Mouse (Mus musculus) heart, embryonic 13.5 days (tissue): ENCODE data around the gene Rasal2. TPM values are rescaled to one million over a fixed set of nuclear protein-coding genes. Genes with fewer than 3 reads are reported as not detected.
"Not testable (repeated sequence)": the region's sequence is repeated elsewhere in the genome, so short reads cannot be mapped to it uniquely, and the experiment has no call there.

ENCODE experiments used
- ATAC-seq: fragments of 200-750 bp; cut with Nextera tagmentation; 2 replicates; pipeline ENCODE4 v1.8.0; 2017; ENCODE audit warnings: moderate TSS enrichment; ENCODE audit not compliant: insufficient number of reproducible peaks, low FRiP score, low TSS enrichment; ENCODE audit errors: extremely low read depth
- H3K27ac ChIP-seq: fragments of 300-500 bp; sonication (generic); replicated peaks from 2 replicates; pipeline ENCODE4 v1.5.1; 2015; ENCODE audit warnings: moderate library complexity, mild to moderate bottlenecking, inconsistent platforms
- H3K27me3 ChIP-seq: fragments of 300-500 bp; sonication (generic); replicated peaks from 2 replicates; pipeline ENCODE4 v1.6.1; 2015; ENCODE audit warnings: mild to moderate bottlenecking, inconsistent platforms
- H3K36me3 ChIP-seq: fragments of 300-500 bp; sonication (generic); 2 replicates; pipeline ENCODE4 v1.6.1; 2015; ENCODE audit warnings: mild to moderate bottlenecking, inconsistent platforms
- H3K4me1 ChIP-seq: fragments of 300-500 bp; sonication (generic); 2 replicates; pipeline ENCODE4 v1.6.1; 2015; ENCODE audit warnings: inconsistent platforms
- H3K4me2 ChIP-seq: fragments of 300-500 bp; sonication (generic); 2 replicates; pipeline ENCODE4 v1.6.1; 2015; ENCODE audit warnings: inconsistent platforms, mild to moderate bottlenecking, moderate library complexity
- H3K4me3 ChIP-seq: fragments of 300-500 bp; sonication (generic); 2 replicates; pipeline ENCODE4 v1.5.1; 2015; ENCODE audit warnings: moderate library complexity, mild to moderate bottlenecking, inconsistent platforms
- H3K9ac ChIP-seq: fragments of 300-500 bp; sonication (generic); 2 replicates; pipeline ENCODE4 v1.6.1; 2015; ENCODE audit warnings: inconsistent platforms, mild to moderate bottlenecking, moderate library complexity
- H3K9me3 ChIP-seq: fragments of 300-500 bp; sonication (generic); 2 replicates; pipeline ENCODE4 v1.6.1; 2016; ENCODE audit warnings: inconsistent platforms
- WGBS: fragments of 180-500 bp; shearing (Covaris S2); methylation state at CpG from one replicate; pipeline ENCODE4 v1.1.7; 2015; ENCODE audit warnings: mixed read lengths; 5-methylcytosine and 5-hydroxymethylcytosine counted together
- polyA plus RNA-seq: library from polyadenylated mRNA; unstranded; fragments of >200 nt; fragmentation: Nextera tagmentation; extraction: Ambion mirVana; gene quantifications from 2 replicates; pipeline ENCODE4 v1.2.1, GENCODE M21; 2015

Gene Rasal2
- polyA plus RNA-seq, 1 experiment from 2014 or later, result 15.1 TPM

GRCm38 (mm10) chr1:157236650-157237344 is 175.6 kb downstream of the Rasal2 start:
- not testable (repeated sequence) for H3K27me3 ChIP-seq, H3K4me2 ChIP-seq, H3K9me3 ChIP-seq, ATAC-seq, H3K27ac ChIP-seq, H3K4me3 ChIP-seq, H3K36me3 ChIP-seq, H3K4me1 ChIP-seq, H3K9ac ChIP-seq
- WGBS, result 76% methylated on average over 4 of the region's 4 CpGs

GRCm38 (mm10) chr1:157233451-157233850 is 178.9 kb downstream of the Rasal2 start:
- H3K27me3 ChIP-seq, result no peaks in the 10 kb centered on the region
- no peak overlapping the region for H3K4me3 ChIP-seq
- no peak for ATAC-seq
- no peaks in the 10 kb centered on the region for H3K36me3 ChIP-seq
- peaks cover 19% of the 10 kb centered on the region for H3K4me1 ChIP-seq
- 81% methylated on average over 2 of the region's 2 CpGs for WGBS
- H3K9me3 ChIP-seq, result 0 out of 2 replicates have a peak, but pooled peaks cover 8% of the 10 kb centered on the region
- no peak overlapping the region for H3K4me2 ChIP-seq
- H3K9ac ChIP-seq, result no peak overlapping the region
- no peak overlapping the region for H3K27ac ChIP-seq

- Histone ChIP-seq H3K9me3 (0 out of 2 replicates have a peak, but pooled peaks cover 8% of the 10 kb centered on the region), H3K36me3 (no peaks in the 10 kb centered on the region), H3K4me1 (peaks cover 19% of the 10 kb centered on the region), H3K4me3 (no peak overlapping the region), H3K27ac (no peak overlapping the region), H3K9ac (no peak overlapping the region), H3K4me2 (no peak overlapping the region), H3K27me3 (no peaks in the 10 kb centered on the region)
- ATAC-seq, result no peak
- 58% methylated on average over 4 of the region's 4 CpGs for WGBS
These were observed 180.0 kb downstream of the Rasal2 start for GRCm38 (mm10) chr1:157232372-157232771.

GRCm38 (mm10) chr1:157231016-157231415 is 181.4 kb downstream of the Rasal2 start:
- Histone ChIP-seq H3K4me1 (peaks cover 19% of the 10 kb centered on the region), H3K9me3 (no peaks in the 10 kb centered on the region), H3K36me3 (no peaks in the 10 kb centered on the region), H3K4me3 (peak overlapping the region; percentile 23), H3K4me2 (peak overlapping the region; percentile 57), H3K27me3 (no peaks in the 10 kb centered on the region), H3K27ac (no peak overlapping the region), H3K9ac (peak overlapping the region; percentile 62; the same call in 1 of the 2 replicates)
- ATAC-seq, result no peak
- 28% methylated on average over 8 of the region's 8 CpGs for WGBS

- Histone ChIP-seq H3K36me3 (no peaks in the 10 kb centered on the region), H3K4me1 (peaks cover 19% of the 10 kb centered on the region), H3K27ac (no peak overlapping the region), H3K4me2 (no peak overlapping the region), H3K4me3 (no peak overlapping the region), H3K27me3 (no peaks in the 10 kb centered on the region), H3K9me3 (no peaks in the 10 kb centered on the region), H3K9ac (no peak overlapping the region)
- ATAC-seq, result no peak
- WGBS, result 59% methylated on average over 2 of the region's 2 CpGs
These were observed 182.0 kb downstream of the Rasal2 start for GRCm38 (mm10) chr1:157230386-157230785.

- H3K27ac ChIP-seq, result no peak overlapping the region
- 83% methylated on average over 6 of the region's 6 CpGs for WGBS
- no peak overlapping the region for H3K4me2 ChIP-seq
- H3K4me3 ChIP-seq, result no peak overlapping the region
- H3K27me3 ChIP-seq, result no peaks in the 10 kb centered on the region
- no peaks in the 10 kb centered on the region for H3K9me3 ChIP-seq
- no peaks in the 10 kb centered on the region; the same call in 1 of the 2 replicates for H3K36me3 ChIP-seq
- no peak overlapping the region for H3K9ac ChIP-seq
- ATAC-seq, result no peak
- H3K4me1 ChIP-seq, result no peaks in the 10 kb centered on the region
These were observed 187.4 kb downstream of the Rasal2 start for GRCm38 (mm10) chr1:157225013-157225412.

- Histone ChIP-seq H3K4me2 (no peak overlapping the region), H3K4me1 (no peaks in the 10 kb centered on the region), H3K9me3 (no peaks in the 10 kb centered on the region), H3K27ac (no peak overlapping the region), H3K9ac (no peak overlapping the region), H3K4me3 (no peak overlapping the region), H3K36me3 (no peaks in the 10 kb centered on the region; the same call in 1 of the 2 replicates), H3K27me3 (no peaks in the 10 kb centered on the region)
- WGBS, result 76% methylated on average over 3 of the region's 3 CpGs
- ATAC-seq, result no peak
These were observed 191.5 kb downstream of the Rasal2 start for GRCm38 (mm10) chr1:157220910-157221309.

- no peak overlapping the region for H3K27ac ChIP-seq
- no peak overlapping the region for H3K4me2 ChIP-seq
- ATAC-seq, result no peak
- no peak overlapping the region for H3K9ac ChIP-seq
- H3K9me3 ChIP-seq, result no peaks in the 10 kb centered on the region
- no peaks in the 10 kb centered on the region; the same call in 1 of the 2 replicates for H3K36me3 ChIP-seq
- H3K4me3 ChIP-seq, result no peak overlapping the region
- H3K27me3 ChIP-seq, result no peaks in the 10 kb centered on the region
- 88% methylated on average over 1 of the region's 1 CpGs for WGBS
- H3K4me1 ChIP-seq, result no peaks in the 10 kb centered on the region
These were observed 191.9 kb downstream of the Rasal2 start for GRCm38 (mm10) chr1:157220466-157220865.

GRCm38 (mm10) chr1:157208754-157209153 is 203.6 kb downstream of the Rasal2 start:
- H3K9ac ChIP-seq, result no peak overlapping the region
- no peak overlapping the region for H3K4me3 ChIP-seq
- no peak for ATAC-seq
- H3K9me3 ChIP-seq, result peaks cover 9% of the 10 kb centered on the region; the same call in 1 of the 2 replicates
- H3K27me3 ChIP-seq, result no peaks in the 10 kb centered on the region
- H3K27ac ChIP-seq, result 0 out of 2 replicates have a peak overlapping the region, but pooled peaks have one; percentile 13
- no peaks in the 10 kb centered on the region for H3K36me3 ChIP-seq
- peaks cover 15% of the 10 kb centered on the region for H3K4me1 ChIP-seq
- WGBS, result 9% methylated on average over 1 of the region's 1 CpGs
- no peak overlapping the region for H3K4me2 ChIP-seq

- 43% methylated on average over 4 of the region's 4 CpGs for WGBS
- Histone ChIP-seq H3K4me2 (no peak overlapping the region), H3K4me3 (no peak overlapping the region), H3K4me1 (peaks cover 15% of the 10 kb centered on the region), H3K36me3 (no peaks in the 10 kb centered on the region), H3K27ac (no peak overlapping the region), H3K9ac (no peak overlapping the region), H3K27me3 (no peaks in the 10 kb centered on the region), H3K9me3 (no peaks in the 10 kb centered on the region)
- no peak for ATAC-seq
These were observed 206.7 kb downstream of the Rasal2 start for GRCm38 (mm10) chr1:157205685-157206084.

- Histone ChIP-seq H3K36me3 (no peaks in the 10 kb centered on the region), H3K4me2 (no peak overlapping the region), H3K9ac (no peak overlapping the region), H3K4me1 (peaks cover 42% of the 10 kb centered on the region), H3K27ac (no peak overlapping the region), H3K27me3 (no peaks in the 10 kb centered on the region), H3K9me3 (no peaks in the 10 kb centered on the region), H3K4me3 (no peak overlapping the region)
- 56% methylated on average over 3 of the region's 3 CpGs for WGBS
- no peak for ATAC-seq
These were observed 229.4 kb downstream of the Rasal2 start for GRCm38 (mm10) chr1:157183043-157183442.

GRCm38 (mm10) chr1:157182431-157182830 is 230.0 kb downstream of the Rasal2 start:
- no peaks in the 10 kb centered on the region for H3K36me3 ChIP-seq
- 48% methylated on average over 5 of the region's 5 CpGs for WGBS
- no peak overlapping the region for H3K9ac ChIP-seq
- H3K9me3 ChIP-seq, result no peaks in the 10 kb centered on the region
- H3K4me1 ChIP-seq, result peaks cover 47% of the 10 kb centered on the region
- H3K4me2 ChIP-seq, result no peak overlapping the region
- no peak overlapping the region for H3K27ac ChIP-seq
- ATAC-seq, result no peak
- no peaks in the 10 kb centered on the region for H3K27me3 ChIP-seq
- H3K4me3 ChIP-seq, result no peak overlapping the region
